Mouse (Mus musculus): ENCODE measurements around the gene Flvcr1.
A peak's percentile ranks its signal among the peaks of the same experiment; 100 is the strongest.

The Flvcr1 gene

DNA sequence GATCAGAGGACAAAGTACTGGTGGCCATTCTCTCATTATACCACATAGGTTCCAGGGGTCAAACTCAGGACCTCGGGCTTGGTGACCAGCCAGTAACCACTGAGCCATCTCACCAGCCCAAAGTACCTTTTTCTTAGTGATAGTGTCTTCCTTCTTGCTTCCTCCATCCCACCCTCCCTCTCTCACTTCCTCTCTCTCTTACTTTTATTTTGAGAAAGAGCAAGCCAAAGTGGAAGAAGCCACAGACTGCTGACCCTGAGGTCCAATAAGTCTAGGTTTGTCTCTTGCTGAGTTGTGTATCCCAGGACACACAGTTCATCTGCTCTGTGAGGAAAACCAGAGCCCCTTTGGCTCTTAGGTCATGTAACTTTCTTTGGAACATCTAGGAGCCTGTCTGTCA is 45.5 kb downstream of the Flvcr1 start:
- no peak for DNase-seq (ENCODE audit: low read depth, low spot score)

- DNase-seq (ENCODE audit: low read depth, low spot score), result peak; percentile 91
These were observed 46.8 kb downstream of the Flvcr1 start, which contains the start of gene Vash2 for GRCm38 (mm10) chr1:190979100-190979563. Vash2 (minus strand) TSS chr1:190979296.

GRCm38 (mm10) chr1:190978511-190979073 is 47.4 kb downstream of the Flvcr1 start:
- DNase-seq (ENCODE audit: low read depth, low spot score), result no peak

GRCm38 (mm10) chr1:190978001-190978400 is 48.0 kb downstream of the Flvcr1 start:
- no peak for DNase-seq (ENCODE audit: low read depth, low spot score)

DNA sequence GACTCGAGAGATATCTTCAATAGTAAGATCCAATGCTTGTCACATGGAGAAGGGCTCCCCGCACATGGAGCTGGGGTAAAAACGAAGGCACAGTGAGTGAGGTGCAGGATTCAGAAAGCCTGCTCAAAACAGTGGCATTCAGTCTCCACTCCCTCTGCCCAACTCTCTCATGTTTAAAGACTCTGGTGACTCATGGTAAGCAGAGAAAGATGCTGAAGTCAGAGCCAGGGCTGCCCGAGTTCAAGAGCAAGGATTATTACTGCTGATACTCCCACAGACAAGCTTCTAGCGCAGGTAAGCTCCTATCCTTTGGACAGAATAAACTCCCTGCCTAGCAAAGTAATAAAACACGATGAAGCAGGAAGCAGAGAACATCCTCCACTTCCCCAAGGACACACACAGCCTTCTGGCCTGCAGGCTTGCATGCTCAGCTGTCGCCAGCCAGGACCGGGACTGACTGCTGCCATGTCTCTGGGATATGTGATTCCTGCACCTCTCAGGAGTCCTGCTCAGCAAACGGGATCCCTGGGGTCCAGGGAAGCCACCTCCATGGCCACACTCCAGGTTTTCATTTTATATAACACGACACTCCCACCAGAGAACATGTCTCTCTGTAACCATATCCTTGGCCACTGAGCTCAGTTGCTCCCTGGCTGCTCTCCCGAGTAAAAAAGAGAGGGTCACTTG is 48.9 kb downstream of the Flvcr1 start:
- no peak for DNase-seq (ENCODE audit: low read depth, low spot score)

- no peak for DNase-seq (ENCODE audit: low read depth, low spot score)
These were observed 51.1 kb downstream of the Flvcr1 start for GRCm38 (mm10) chr1:190974833-190975232.

DNA sequence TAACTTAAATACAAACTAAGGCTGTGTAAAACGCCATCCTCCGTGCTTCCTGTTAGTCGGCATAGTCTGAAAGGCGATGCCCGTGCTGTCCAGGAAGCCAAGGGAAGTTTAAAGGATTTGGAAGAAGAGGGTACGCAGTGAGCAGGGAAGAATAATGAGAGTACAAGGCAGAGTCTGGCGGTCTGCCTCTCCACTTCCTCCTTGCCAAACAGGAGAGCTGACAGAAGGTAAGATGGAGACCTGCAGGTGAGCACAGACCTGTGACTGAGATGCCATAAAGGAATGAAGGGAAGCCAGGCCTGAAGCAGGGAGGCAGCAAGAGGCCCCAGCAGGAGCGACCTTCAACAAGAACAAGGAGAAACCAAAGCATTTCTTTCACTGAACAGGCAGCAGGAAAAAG is 51.8 kb downstream of the Flvcr1 start:
- DNase-seq (ENCODE audit: low read depth, low spot score), result no peak

DNA sequence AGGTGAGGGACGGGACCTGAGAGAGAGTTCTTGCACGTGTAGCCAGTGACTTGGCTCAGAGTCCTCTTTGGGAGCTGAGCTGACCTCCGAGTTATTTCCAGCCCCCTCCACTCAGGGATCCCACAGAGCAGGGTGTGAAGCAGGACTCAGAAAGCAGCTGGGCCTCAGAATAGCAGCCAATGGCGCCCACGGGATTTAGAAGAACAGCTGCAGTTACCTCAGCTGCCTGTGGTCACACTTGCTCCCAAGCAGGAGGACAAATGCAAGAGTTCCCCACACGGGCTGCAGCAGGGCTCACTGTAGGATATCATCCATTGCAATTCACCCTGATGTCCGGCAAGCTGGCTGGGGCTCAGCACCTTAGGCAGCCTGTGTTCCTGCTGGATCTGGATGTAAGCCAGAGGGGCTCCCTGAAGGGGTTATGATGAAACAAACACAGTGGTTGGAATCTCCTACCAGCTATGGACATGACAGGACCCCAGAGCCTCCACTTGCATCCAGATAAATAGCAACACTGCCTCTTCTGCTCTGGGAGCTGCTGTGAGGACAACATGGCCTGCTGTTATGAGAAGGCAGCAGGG is 53.3 kb downstream of the Flvcr1 start:
- DNase-seq (ENCODE audit: low read depth, low spot score), result no peak

- DNase-seq (ENCODE audit: low read depth, low spot score), result no peak
These were observed 54.0 kb downstream of the Flvcr1 start for GRCm38 (mm10) chr1:190971708-190972610.

DNA sequence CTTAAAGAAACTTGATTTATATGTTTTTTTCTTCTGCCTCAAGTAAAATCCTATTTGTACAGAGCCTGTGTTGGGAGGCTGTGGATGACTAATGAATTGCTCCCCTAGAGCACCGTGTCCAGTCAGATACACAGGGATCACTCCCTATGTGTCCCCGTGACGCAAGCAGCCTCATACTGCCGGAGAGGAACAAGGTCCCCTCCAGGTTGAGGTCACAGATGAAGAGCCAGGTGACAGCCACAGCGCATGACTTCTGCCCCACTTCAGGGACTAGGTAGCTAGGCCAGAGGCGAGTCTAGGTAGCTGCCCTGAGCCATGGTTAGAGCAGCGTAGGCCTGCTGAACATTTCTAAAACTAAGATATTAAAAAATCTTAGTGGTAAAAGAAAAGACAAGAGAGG is 57.9 kb downstream of the Flvcr1 start:
- DNase-seq (ENCODE audit: low read depth, low spot score), result no peak

DNA sequence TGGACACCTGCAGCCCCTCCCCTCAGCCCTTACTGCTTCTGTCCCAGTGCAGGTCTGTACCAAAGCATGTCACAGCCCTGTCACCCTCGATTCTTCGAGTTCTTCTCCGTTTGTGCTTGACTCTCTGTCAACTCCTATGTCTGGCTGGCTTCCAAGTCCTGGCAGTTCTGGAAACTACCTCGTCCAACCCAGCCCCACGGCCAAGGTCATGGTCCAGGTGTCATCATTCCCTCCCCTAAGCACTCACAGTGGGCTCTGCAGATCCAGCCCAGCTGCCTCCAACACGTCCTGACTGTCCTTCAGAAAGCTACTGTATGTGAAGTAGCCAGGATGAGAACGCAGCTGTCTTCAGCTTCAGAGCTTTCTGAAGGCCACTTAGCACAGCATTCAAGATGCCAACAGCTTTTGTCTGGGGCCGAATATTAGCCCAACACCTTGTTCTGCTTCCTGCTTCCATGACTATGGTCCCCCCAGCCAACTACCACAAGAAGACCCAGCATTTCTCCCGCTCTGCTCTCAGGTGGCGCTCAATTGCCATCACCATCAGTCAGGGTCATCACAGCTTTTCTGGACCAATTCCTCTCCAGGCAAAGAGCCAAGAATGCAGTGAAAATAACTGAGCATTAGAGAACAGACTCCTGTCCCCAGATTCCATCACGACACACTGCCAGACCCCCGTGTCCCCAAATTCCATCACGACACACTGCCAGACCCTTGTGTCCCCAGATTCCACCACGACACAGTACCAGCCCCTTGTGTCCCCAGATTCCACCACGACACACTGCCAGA is 60.8 kb downstream of the Flvcr1 start:
- DNase-seq (ENCODE audit: low read depth, low spot score), result no peak

DNA sequence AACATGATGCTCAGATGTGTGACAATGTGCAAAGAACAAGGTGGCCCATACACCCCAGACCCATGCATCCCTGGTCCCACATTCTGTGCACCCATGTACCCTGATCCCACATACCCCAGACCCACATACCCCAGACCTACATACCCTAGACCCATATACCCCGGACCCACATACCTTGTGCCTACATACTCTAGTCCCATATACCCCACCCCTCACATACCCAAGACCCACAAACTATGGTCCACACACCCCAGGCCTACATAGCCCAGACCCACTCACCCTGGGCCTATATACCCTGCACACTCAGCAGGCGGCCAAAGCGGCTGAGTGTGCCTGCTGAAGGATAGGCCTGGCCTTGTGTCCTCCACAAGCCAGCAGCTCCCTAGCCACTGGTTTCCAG is 63.2 kb downstream of the Flvcr1 start:
- no peak for DNase-seq (ENCODE audit: low read depth, low spot score)

DNA sequence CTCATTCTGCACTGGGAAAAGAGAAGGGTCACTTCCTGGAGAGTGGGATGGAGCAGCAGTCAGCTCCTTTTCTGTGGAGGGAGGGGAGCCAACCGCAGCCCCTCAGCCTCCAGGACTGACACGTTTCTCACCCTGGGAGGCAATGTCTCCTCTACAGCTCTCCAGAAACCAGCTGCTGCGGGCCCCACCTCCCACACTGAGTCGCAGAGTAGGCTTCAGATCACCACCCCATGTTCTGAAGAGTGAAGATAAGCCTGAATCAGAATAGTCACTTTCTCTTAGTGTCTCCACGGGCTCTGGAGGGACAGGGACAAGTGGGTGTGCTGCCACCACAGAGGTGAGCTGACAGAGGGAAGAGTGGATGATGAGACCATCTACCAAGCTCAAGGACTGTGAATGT is 67.1 kb downstream of the Flvcr1 start:
- DNase-seq (ENCODE audit: low read depth, low spot score), result no peak

Data from brain, embryonic 18.5 days (tissue).